Mouse (Mus musculus) brain, embryonic 14.5 days (tissue): ENCODE data around the gene Btrc. TPM values are rescaled to one million over a fixed set of nuclear protein-coding genes. Genes with fewer than 3 reads are reported as not detected.
"Not testable (repeated sequence)": the region's sequence is repeated elsewhere in the genome, so short reads cannot be mapped to it uniquely, and the experiment has no call there.

Experiments used
- DNase-seq: peaks from one replicate; pipeline ENCODE4 v3.0.0-alpha.2; 2011; ENCODE audit warnings: low read depth
- CTCF ChIP-seq: fragments of 200-500 bp; IDR thresholded peaks from 2 replicates; pipeline ENCODE4 v1.5.1; 2012; ENCODE audit warnings: inconsistent platforms, mild to moderate bottlenecking, moderate library complexity, borderline replicate concordance; ENCODE audit not compliant: insufficient read depth, insufficient read length; ENCODE audit errors: extremely low read depth
- POLR2A ChIP-seq: fragments of 200-500 bp; IDR thresholded peaks from 2 replicates; pipeline ENCODE4 v1.6.1; 2012; ENCODE audit warnings: mild to moderate bottlenecking, inconsistent platforms, borderline replicate concordance; ENCODE audit not compliant: poor library complexity, insufficient read depth, insufficient read length, severe bottlenecking; ENCODE audit errors: extremely low read depth
- polyA plus RNA-seq: library from polyadenylated mRNA; depleted of rRNA; stranded (reverse); fragments of >200 nt; gene quantifications from 2 replicates; pipeline ENCODE4 v1.2.3, GENCODE M21; 2012

Gene Btrc
- polyA plus RNA-seq, 1 experiment = 55.9 TPM

DNA sequence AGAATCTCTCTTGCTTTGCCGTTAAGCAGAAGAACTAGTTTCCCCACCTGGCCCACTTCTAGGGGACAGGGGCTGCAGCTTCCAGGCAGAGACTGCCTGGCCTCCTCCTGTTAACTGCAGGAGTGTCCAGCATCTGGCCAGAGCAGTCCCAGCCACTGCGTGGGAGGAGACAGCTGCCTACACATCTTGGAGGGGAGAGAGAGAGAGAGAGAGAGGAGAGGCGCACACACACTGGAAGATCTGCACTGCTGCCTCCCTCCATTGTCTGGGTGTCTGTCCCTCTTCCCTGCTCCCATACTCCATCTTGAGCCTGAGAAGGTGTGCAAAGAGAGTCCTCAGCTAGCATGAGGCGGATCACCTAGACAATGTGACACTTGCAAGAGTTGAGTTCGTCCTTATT is 165.8 kb downstream of the Btrc start:
- DNase-seq = no peak
- TF ChIP-seq POLR2A = no peak
- TF ChIP-seq CTCF = no peak

DNA sequence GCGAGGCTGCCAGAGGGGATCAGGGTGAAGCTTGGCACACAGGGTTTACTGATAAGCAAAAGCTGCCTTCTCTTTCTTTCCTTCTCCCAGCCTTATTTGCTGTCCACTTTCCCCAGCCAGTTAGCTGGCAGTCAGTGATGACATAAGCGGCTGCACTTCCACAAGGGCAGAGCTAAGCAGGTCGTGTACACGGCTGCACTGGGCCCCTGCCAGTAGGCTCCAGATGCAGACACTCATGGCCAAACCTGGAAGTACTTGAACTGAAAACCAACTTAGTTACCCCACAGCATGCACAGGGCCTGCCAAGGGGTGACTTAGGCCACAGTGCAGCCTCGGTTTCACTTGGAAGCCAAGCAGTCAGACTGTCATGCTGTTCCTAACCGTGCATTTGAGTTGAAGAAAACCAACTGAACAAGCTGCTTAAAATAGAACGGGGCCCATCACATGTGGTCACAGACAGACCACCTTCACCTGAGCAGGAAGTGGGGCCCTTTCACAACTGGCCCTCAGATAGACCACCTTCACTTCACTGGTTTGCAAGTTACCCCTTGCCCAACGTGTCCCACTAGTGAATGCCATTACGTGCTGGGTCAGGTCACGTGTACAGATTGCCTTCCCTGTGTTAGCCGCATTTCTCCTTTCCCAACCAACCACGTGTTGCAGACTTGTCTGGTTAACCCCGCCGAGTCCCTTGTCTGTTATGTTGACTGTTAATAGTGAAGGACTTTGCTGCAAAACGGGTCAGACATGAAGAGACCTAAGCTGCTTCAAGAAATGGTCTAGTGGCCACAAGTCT is 166.9 kb downstream of the Btrc start:
- no peak for DNase-seq
- TF ChIP-seq POLR2A = no peak
- no peak for TF ChIP-seq CTCF

GRCm38 (mm10) chr19:45531554-45531953 is 168.0 kb downstream of the Btrc start:
- no peak for TF ChIP-seq POLR2A
- TF ChIP-seq CTCF = no peak
- DNase-seq = no peak

DNA sequence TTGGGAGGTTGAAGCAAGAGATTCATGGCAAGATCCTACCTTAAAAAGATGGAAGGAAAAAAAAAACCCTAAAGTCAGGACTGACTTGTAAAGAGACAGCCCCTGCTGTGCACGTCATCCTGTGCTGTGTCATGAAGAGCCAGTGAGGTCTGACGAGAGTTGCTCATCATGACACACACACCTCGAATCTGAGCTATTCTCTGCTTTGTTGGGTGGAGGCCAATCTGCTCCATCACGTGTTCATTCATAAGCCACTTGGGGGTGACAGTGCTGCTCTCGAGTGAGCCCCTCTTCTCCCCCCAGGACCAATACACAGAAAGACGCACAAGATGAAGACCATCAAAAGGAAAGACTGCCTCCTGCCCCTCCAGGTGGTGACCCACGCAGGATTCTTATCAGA is 170.1 kb downstream of the Btrc start:
- TF ChIP-seq POLR2A (no peak), CTCF (no peak)
- DNase-seq = no peak

DNA sequence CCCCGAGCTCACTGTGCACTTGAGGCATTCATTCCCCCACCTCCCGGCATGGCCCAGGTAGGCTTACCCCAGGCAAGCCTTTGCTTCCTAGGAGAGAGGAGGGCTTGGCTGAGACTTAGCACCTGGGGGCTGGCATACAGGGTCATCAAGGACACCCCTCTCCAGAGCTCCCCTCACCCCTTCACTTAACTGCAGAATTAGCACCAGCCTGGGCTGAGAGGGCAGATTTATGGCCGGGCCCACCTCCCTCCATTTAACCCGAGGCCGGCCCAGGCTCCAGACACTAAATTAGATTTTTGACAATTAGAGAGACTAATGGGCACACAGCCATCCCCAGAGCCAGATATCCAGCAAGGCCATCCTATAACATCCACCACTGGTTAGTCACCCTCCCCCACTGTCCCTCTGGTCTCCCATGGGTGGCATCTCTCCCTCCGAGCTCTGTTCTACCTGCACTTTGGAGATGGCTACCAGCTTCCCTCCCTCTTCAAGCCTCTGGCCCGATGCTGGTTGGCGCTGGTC is 171.7 kb downstream of the Btrc start:
- TF ChIP-seq CTCF (no peak), POLR2A (no peak)
- no peak for DNase-seq

- no peak for TF ChIP-seq CTCF
- no peak for TF ChIP-seq POLR2A
- DNase-seq = no peak
These were observed 172.4 kb downstream of the Btrc start for GRCm38 (mm10) chr19:45535929-45536328.

- TF ChIP-seq CTCF (peak; percentile 64), POLR2A (no peak)
- peak; percentile 33 for DNase-seq
These were observed 174.0 kb downstream of the Btrc start for GRCm38 (mm10) chr19:45537505-45537904.

GRCm38 (mm10) chr19:45540657-45541408 is 177.3 kb downstream of the Btrc start:
- TF ChIP-seq POLR2A = no peak
- TF ChIP-seq CTCF = no peak
- DNase-seq = peak; percentile 39

- DNase-seq = peak; percentile 80
- TF ChIP-seq POLR2A (0 out of 2 replicates have a peak, but pooled peaks have one; percentile 26), CTCF (no peak)
These were observed 178.0 kb downstream of the Btrc start for GRCm38 (mm10) chr19:45541409-45542041.

GRCm38 (mm10) chr19:45542061-45542460 is 178.5 kb downstream of the Btrc start:
- TF ChIP-seq POLR2A (no peak), CTCF (no peak)
- no peak for DNase-seq

DNA sequence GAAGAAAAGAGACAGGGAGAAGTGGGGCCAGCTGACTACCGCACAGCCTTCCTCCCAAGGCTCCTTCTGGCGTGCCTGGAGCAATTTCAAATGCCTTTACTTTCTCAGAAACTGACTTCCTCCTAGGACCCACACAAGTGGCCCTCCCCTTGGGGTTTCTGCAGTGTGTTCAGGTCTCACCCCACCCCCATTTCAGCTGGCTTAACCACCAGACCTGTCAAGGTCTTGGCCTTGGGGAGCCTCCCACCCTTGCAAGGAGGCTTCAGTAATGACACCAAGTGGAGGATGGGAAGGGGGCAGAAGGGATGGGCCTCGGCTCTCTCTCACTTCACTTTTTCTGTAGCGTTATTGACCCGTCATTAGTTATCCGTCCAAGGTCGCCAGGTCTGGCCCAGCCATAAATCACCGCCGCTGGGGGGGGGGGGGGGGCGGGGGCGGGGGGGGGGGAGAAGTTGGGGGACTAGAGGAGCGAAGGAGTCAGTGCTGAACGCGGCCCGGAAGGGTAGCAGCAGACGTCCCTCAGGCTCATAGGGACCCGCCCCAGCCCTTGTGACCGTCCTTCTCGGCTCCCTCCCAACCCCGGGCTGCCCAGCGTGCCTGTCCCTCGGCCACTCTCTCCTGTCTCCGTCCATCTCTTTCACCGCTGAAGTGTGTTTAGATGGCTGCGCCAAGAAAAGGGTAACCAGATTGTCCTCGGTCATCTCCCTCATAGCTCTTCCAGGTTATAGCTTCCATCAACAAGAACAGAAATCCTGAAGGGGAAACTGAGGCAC is 180.8 kb downstream of the Btrc start:
- TF ChIP-seq CTCF (no peak), POLR2A (no peak)

DNA sequence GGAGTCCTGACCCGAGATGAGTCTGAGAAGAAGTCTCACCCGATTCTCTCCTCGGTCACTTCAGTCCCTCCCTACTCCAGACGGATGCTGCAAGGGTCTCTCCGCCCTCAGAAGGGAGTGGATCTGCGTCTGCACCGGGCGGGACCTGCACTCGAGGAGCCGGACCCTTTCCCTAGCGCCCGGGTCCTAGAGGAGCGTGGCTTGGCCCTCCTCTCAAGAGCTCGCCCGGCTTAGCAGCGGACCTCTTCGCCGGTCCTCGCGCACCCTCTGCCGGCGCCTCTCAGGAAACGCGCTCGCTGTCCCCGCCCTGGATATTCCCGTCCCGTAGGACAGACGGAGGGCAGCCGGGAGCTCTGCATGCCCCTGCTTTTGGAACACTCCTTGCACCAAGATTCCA is 181.4 kb downstream of the Btrc start:
- TF ChIP-seq POLR2A = no peak
- peak; percentile 91 for TF ChIP-seq CTCF
- DNase-seq = peak; percentile 90

More for the DNA sequence above, 180.8 kb downstream of the Btrc start:
- peak; percentile 13 for DNase-seq

GRCm38 (mm10) chr19:45548196-45548595 is 184.7 kb downstream of the Btrc start:
- not testable (repeated sequence) for DNase-seq
